Mouse (Mus musculus) lung, postnatal 0 days (tissue): ENCODE data around the gene Arhgap19.

Experiments used
- CTCF ChIP-seq: IDR thresholded peaks from 2 replicates; pipeline ENCODE4 v1.5.1; 2016; ENCODE audit warnings: antibody characterized with exemption, mild to moderate bottlenecking
- EP300 ChIP-seq: IDR thresholded peaks from 2 replicates; pipeline ENCODE4 v1.6.1; 2016; ENCODE audit warnings: antibody characterized with exemption, mild to moderate bottlenecking, control low read depth

DNA sequence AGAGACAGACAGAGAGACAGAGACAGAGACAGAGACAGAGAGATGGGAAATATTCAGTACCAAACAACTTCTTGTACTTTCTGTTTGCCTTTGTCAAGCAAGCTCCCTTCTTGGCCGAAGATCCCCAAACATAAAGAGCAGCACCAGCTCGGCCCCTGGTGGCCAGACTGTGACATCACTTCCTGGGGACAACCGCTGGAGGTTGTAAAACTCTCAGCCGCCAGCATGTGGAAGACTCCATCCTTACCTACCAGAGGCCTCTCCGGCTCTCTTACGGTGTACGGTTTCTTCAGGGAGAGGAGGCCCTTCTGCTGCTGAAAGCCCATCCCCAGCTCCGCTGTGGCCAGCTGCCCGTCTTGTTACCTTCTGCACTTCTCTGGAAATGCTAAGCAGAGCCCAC lies 40.3 kb downstream of the Arhgap19 start:
- TF ChIP-seq CTCF (peak; percentile 74), EP300 (no peak)
